Mouse (Mus musculus): ENCODE results near the gene Tyr.
"Not testable (repeated sequence)": the region's sequence is repeated elsewhere in the genome, so short reads cannot be mapped to it uniquely, and the experiment has no call there.

The Tyr gene

GRCm38 (mm10) chr7:87493412-87493811, at the start of gene Tyr:
TSS of gene Tyr (minus strand) at chr7:87493512.
- no peak for DNase-seq

- no peak for DNase-seq
These were observed 45.7 kb upstream of the Tyr start for GRCm38 (mm10) chr7:87539031-87539430.

- no peak for DNase-seq
These were observed 891 bp upstream of the Tyr start for GRCm38 (mm10) chr7:87494124-87494682.

GRCm38 (mm10) chr7:87488024-87488423, 5.3 kb downstream of the Tyr start:
- no peak for DNase-seq

- no peak for DNase-seq
These were observed 80.0 kb downstream of the Tyr start for GRCm38 (mm10) chr7:87413271-87413670.

GRCm38 (mm10) chr7:87411373-87411772, 81.9 kb downstream of the Tyr start:
- DNase-seq: not testable (repeated sequence)

GRCm38 (mm10) chr7:87397023-87397422, 96.3 kb downstream of the Tyr start:
- no peak for DNase-seq

- no peak for DNase-seq
These were observed 118.4 kb downstream of the Tyr start for GRCm38 (mm10) chr7:87374935-87375334.
